Mouse (Mus musculus): Measurements from ENCODE around the gene Kcnf1.

GRCm38 (mm10) chr12:17223050-17223449 is 46.4 kb upstream of the Kcnf1 start:
- TF ChIP-seq CTCF (IDR thresholded peaks at IDR 0.05; ENCODE audit: extremely low read depth, insufficient read length, insufficient replicate concordance, low read depth, low read length) (no peak), POLR2A (IDR thresholded peaks at IDR 0.05; ENCODE audit: low read depth, low read length) (no peak)

Measured in small intestine, adult 2 months (tissue).